Mouse (Mus musculus) gastrocnemius, adult 18-20 months (tissue): Measurements from ENCODE around the gene Smok2a. TPM values are rescaled to one million over a fixed set of nuclear protein-coding genes. Genes with fewer than 3 reads are reported as not detected.
A peak's percentile ranks its signal among the peaks of the same experiment; 100 is the strongest.
"Not testable (repeated sequence)": the region's sequence is repeated elsewhere in the genome, so short reads cannot be mapped to it uniquely, and the experiment has no call there.

Experiments
- DNase-seq: peaks from one replicate; pipeline ENCODE4 v3.0.0; 2021; ENCODE audit warnings: low spot score
- total RNA-seq, 2 experiments: library from RNA; stranded (reverse); gene quantifications; 2 replicates each; pipeline ENCODE4 v1.2.3; 2021

Gene Smok2a
- total RNA-seq, 2 experiments from 2014 or later: not detected

DNA sequence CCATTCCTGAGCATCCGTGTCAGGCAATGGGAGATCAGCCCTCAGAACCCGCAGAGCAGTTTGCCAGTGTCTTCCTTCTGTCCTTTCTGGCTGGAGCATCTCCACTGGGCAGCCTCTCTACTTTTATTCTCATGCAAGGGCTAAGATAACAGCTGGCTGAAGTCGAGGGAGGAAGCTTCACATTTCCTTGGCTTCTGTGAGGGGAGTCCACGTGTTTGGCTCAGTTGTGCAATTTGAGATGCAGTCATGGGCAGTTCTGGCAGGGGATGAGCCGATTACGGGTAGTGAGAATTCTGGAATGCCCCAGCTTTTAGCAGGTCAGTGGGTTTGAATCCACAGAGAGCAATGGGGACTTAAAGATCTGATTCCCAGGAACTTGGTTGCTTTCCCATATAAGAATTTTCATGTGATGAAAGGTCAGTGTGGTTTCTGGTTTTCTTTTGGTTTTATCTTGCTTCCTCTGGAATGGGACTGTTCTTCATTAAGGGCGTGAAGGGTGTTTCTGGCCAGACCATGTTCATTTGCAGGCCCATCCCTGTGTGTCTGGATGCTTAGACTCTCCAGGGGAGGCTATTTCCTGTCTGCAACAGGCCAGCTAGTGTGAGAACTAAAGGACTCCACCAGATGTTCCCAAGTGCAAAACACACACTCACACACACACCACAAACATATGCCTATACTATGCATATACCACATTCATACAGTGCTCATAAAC is 8.7 kb upstream of the Smok2a start:
- DNase-seq: peak; percentile 74

DNA sequence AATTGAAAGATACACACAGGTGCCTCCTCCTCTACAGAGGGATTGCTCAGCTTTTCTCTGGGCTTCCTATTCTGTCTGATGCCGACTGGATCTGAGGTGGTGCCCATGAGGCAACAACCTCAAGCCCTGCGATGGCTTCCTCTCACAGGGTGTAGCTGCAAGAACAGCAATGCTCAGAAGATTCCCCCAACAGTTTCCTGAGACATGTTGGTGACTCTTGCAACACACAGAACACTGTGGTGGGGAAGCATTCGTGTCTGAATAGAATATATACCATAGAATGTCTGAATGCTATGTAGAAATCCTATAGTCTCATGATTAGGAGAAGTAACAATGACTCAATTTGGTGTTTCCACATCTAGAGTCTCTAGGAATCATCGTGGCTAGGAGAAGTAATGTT is 6.8 kb upstream of the Smok2a start:
- no peak for DNase-seq

DNA sequence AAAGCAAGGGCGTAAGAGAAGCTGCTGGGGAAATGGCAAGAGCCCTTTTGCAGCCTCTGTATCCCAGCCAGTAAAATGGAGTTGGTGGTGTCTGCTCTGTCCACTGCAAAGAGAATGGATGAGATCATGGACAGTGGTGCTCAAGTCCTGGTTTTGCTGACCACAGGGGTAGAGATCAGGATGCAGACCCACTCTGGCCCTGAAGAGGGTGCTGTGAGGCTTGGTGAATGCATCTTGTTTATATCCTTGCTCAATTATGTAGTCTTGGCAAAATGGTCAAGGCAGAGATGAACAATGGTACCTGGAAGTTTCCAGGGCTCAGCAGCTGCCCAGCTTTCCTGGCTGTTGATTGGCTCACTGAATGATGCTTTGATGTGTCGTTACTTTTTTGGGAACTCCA is 5.4 kb upstream of the Smok2a start:
- peak; percentile 24 for DNase-seq

DNA sequence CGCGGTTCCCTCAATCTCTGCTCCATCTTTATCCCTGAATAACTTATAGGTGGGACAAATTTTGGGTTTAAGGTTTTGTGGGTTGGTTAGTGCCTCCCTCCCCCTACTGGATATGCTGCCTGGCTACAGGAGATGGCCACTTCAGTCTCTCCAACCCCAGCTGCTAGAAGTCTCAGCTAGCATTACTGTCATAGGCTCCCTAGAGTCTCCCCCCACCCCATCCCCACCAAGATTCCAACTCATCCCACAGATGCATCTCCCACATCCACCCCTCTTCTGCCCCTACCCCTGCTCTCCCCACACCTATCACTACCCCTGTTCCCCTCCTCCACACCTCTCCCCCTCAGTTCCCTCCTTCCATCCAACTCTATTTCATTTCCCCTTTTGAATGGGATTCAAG is 933 bp downstream of the Smok2a start:
- DNase-seq: not testable (repeated sequence)

DNA sequence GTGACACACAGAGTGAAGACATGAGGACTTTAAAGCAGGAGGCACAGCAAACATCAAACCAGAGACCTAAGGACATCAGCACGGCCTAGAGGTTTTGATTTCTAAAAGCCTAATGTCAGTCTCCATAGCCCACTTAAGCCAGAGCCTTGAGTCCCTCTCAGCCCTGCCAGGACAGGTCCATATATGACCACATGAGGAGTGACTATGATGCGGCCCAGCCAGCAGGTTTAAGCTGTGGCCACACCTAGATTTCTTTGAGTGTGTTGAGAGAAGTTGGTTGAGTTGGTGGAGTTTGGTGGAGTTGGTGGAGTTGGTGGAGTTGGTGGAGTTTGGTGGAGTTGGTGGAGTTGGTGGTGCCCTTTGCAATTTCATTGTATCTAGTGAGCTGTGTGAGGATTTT is 9.0 kb downstream of the Smok2a start, which contains the start of gene Smok2b:
Smok2b (plus strand) TSS at position 301 of the 400 bp plus-strand sequence.
- not testable (repeated sequence) for DNase-seq

DNA sequence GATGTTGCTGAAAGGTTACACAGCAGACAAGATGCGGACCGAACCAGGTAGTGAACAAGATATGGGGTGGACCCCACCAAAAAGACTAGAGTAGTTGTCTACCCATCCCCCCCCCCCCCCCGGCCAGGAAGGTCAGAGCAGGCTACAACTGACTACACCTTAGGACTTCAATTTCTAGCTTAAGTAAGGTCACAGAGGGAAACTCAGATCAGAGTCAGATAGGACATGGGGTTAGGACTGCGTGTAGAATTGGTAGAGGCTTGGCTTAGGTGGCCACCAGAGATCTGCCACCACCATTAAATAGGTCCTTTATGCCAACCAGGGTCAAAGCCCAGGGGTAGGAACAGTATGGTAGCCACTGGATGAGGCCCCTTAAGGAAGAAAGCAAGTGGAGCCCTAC is 18.5 kb downstream of the Smok2a start:
- DNase-seq: not testable (repeated sequence)

DNA sequence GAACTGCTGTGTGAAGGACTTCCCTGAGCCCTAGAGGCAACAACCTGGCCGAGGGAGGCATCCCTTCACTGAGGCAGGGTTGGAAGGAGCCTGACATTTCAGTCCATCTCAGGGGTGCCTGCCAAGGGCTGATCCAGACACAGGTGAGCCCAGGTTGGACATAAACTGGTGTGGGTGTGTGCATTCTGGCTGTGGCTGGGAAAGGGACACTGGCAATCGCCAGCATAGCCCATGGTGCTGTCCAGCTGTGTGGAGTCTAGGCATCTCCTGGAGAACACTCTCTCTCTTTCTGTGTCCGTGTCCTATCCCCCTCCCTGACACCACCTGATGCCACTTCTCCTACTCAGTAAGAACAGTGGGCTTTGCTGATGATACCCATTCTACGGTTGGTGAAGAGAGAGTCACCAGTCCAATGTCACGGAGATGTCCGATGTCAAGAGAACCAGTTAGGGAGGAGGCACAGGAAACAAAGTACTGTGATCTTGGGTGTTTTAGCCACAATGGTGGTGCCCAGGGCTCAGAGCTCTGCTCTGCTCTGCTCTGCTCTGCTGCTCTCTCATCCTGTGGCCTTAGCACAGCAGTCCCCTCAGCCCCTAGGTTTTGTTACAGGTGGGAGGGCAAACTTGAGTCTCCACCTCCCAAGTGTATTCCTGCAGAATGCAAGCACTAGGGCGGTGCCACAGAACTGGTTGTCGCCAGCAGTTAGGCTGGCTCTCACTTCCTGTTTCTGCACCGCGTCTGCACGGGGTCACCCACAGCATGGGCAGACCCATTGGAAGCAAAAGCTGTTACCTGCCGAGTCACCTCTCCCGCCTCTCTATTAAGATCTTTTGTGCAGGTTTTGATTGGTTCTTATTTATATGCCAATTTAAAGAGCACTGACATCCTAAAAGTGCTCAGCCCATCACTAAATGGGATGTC is 20.1 kb downstream of the Smok2a start:
- not testable (repeated sequence) for DNase-seq

DNA sequence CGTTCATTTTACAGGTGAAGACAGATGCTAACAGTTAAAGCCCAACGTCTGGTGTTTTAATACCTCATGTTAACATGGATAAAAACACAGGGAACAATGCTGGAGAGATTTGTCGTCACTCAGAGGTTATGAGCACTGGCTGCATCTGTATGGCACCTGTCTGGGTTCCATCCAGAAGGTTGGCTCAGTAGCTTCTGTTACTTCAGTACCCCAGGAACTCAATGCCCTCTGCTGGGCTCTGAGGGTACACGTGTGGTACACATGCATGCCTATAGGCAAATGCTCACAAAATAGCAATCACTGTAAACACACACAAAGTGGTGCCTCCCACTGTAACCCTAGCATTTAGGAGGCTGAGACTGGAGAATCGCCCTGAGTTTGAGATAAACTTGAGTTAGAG is 33.8 kb downstream of the Smok2a start:
- not testable (repeated sequence) for DNase-seq

Other genes with a start within 250 kb of the Smok2a start
- gene Wtap, start 227.0 kb upstream of the Smok2a start, total RNA-seq: 10 to 100 TPM; 24.2 to 25.7 TPM
- 100 to 1,000 TPM; 418 to 433 TPM for gene Sod2, start 214.3 kb upstream of the Smok2a start, total RNA-seq
- gene Gpr31b, start 168.9 kb upstream of the Smok2a start, total RNA-seq: not detected
- gene Tcp10b, start 160.1 kb upstream of the Smok2a start, total RNA-seq: under 1 TPM; 0.25 to 0.38 TPM
- gene Unc93a, start 89.4 kb upstream of the Smok2a start, total RNA-seq: not detected
- gene Smok2b, start 9.1 kb downstream of the Smok2a start, total RNA-seq: not detected
- not detected for gene Tcp10c, start 133.4 kb downstream of the Smok2a start, total RNA-seq